Mouse (Mus musculus) B cell, adult 2 months (primary cell): Measurements from ENCODE around the gene St6gal2.

Experiments
- DNase-seq, 2 experiments: peaks; one replicate each; pipeline ENCODE4 v3.0.0; 2022

The St6gal2 gene

GRCm38 (mm10) chr17:55445250-55446184 is at the start of gene St6gal2:
TSS of gene St6gal2 (plus strand) at chr17:55445382.
- no peak for DNase-seq

DNA sequence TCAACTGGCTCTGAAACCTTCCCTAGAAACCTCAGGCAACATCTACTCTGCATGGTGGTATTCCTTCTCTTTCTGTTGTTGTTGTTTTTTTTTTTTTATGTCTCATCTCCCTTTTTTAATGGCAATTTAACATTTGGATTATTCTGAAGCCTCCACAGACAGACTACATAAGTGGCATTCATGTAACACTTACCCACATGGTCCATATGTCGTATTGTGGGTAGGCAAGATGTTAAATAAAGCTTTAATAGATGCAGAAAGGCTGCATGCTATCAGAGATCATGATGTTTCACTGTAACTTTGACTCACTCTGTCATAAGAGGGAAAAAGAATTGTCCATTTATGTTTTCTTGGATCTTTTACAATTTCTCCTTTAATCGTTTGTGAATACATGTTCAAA is 39.1 kb upstream of the St6gal2 start:
- no peak for DNase-seq

DNA sequence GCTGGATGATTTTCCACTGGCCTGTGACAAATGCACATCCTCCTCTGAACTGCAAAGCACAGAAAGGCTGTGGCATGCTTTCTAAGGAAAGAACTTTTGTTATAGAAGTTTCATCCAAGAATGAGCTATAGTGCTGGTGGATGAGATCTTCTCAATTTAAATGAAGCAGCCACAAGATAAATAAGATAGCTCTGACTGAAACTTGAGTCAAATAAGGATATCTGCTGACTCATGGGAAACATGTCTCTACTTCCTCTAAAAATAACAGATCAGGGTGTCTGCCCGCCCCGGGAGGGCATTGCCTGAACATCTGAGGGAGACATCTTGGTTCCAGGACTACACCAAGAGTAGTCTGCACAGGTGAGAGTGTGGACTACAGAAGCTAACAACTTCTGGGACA is 28.7 kb upstream of the St6gal2 start:
- DNase-seq = no peak

DNA sequence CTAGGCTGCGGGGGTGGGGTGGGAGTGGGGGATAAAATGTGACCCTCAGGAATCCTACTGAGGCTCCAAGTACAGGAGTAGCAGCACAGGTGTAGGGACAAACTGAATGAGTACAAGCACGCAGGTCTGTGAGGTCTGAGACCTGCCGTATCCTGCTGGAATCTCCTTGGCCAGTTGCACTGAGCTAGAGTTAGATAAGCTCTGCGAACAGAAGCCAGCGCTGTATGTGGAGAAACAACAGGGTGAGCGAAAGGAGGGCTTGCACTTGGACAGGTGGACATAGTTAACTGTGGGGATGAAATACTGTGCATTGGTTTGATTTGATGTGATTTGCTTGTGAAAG is 974 bp downstream of the St6gal2 start:
- DNase-seq = no peak

DNA sequence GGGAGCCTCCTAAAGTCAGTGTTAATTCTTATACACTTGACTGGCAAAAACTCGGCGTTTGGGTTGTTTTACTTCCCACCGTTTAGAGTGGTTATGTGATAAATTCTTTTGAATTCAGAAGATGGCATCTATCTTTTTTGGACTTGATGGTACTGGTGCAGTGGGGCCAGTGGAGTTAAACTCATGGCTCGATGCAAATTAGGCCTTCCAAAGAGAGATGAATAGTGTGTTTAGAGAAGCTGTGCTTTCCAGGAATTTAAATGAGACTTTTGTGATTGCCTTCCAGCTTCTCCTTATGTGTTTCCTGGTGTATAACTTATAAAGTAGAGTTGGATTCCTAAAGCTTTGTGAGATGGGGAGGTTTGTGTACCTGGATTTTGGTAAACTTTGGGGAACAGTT is 1.5 kb downstream of the St6gal2 start:
- DNase-seq = no peak

DNA sequence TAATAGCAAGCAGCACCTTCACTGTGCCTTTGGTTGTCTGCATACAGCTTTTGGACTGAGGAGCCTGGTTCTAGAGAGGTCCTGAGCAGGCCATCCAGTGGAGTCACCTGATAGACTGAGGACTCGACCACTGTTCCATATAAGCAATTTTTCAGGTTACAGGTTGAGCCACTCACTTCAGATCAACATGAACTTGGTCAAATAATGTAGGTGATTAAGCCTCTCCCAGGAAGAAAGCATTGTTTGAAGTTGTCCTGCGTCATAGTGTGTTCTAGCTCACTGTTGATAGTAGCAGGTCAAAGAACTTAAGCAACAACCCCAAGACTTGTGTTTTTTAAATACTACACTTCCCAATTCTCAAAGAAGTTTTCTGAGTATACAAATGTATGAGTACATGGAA is 5.8 kb downstream of the St6gal2 start:
- DNase-seq = no peak

- DNase-seq = no peak
Observed at GRCm38 (mm10) chr17:55454487-55454886, 9.3 kb downstream of the St6gal2 start.

GRCm38 (mm10) chr17:55460187-55460586 is 15.0 kb downstream of the St6gal2 start:
- no peak for DNase-seq

- no peak for DNase-seq
Observed at GRCm38 (mm10) chr17:55467579-55467978, 22.4 kb downstream of the St6gal2 start.

DNA sequence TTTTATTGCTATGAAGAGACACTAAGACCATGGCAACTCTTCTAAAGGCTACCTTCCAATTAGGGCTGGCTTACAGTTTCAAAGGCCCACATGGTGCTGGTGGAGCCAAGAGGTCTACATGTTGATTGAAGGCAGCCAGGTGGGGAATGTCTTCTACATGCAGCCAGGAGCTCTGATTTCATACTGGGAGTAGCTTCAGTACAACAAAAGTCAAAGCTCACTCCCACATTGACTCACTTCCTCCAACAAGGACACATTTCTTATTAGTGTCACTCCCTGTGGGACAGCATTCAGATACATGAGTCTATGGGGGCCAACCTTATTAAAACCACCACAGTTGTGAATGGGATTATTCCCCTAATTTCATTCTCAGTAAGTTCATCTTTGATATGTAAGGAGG is 23.8 kb downstream of the St6gal2 start:
- DNase-seq = no peak

GRCm38 (mm10) chr17:55475974-55476373 is 30.8 kb downstream of the St6gal2 start:
- DNase-seq = no peak

GRCm38 (mm10) chr17:55477361-55477760 is 32.2 kb downstream of the St6gal2 start:
- no peak for DNase-seq

DNA sequence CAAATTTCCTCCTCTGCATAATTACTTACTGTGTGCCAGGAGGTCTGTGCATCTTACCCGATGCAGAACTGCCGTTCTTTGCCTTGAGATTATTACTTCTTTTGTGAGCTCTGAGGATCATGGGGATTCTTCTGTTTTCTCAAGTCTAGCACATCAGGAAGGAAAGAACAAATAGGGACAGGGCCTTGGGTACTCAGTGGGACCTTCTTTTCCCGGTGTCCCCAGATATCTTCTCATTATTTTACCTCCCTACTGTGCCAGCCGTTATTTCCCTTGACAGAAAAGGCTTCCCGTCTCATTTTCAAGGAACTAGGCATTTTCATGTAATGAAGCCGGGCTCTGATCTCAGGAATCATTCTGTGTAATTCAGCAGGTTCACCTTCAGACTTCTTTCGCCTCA is 34.2 kb downstream of the St6gal2 start:
- DNase-seq = no peak

GRCm38 (mm10) chr17:55484108-55484870 is 39.1 kb downstream of the St6gal2 start:
- DNase-seq = no peak

- no peak for DNase-seq
Observed at GRCm38 (mm10) chr17:55531872-55532271, 86.7 kb downstream of the St6gal2 start.

DNA sequence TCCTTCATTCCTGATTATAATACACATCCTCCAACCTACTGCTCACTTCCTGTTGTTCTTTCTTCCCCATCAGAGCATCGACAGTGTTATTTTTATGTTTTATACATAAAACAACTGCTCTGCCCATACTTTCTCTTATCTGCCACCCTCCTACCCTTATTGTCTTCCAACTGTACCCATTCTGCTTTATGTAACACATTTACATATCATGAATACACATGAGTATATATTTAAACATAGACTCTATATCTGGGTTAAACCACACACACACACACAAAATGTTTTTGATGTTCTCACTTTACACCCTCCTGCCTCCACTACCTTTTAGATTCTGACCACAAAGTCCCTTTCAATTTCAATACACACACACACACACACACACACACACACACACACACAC is 103.3 kb downstream of the St6gal2 start:
- DNase-seq = no peak

DNA sequence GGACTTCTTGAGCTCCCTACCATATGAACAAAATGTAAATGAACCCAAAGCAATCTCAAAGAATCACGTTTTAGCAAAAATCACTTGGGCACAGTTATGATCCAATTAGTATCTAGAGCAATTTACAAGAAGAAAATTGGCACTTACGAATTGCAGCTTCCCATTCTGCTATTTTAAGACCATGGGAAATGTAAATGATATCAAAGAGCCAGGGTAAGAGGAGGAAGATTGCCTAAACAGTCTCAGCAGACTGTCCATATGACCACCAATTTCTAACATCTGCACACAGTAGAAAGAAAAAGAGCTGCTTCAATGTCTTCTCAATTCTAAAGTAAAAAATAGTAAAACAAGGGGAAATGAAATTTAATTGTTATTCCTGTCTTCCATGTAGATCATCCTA is 116.6 kb downstream of the St6gal2 start:
- DNase-seq = no peak
